Mouse (Mus musculus) lung, adult 2 months (tissue): Measurements from ENCODE around the gene Zbtb45.
A peak's percentile ranks its signal among the peaks of the same experiment; 100 is the strongest.

Source experiments
- CTCF ChIP-seq: fragments of 200-500 bp; IDR thresholded peaks from 2 replicates; pipeline ENCODE4 v1.5.1; 2011; ENCODE audit warnings: mild to moderate bottlenecking, low read length, control low read depth; ENCODE audit not compliant: insufficient read depth
- POLR2A ChIP-seq: fragments of 200-500 bp; IDR thresholded peaks from 2 replicates; pipeline ENCODE4 v1.6.1; 2011; ENCODE audit warnings: low read depth, mild to moderate bottlenecking, control low read depth, low read length, borderline replicate concordance; ENCODE audit errors: extremely low read depth

DNA sequence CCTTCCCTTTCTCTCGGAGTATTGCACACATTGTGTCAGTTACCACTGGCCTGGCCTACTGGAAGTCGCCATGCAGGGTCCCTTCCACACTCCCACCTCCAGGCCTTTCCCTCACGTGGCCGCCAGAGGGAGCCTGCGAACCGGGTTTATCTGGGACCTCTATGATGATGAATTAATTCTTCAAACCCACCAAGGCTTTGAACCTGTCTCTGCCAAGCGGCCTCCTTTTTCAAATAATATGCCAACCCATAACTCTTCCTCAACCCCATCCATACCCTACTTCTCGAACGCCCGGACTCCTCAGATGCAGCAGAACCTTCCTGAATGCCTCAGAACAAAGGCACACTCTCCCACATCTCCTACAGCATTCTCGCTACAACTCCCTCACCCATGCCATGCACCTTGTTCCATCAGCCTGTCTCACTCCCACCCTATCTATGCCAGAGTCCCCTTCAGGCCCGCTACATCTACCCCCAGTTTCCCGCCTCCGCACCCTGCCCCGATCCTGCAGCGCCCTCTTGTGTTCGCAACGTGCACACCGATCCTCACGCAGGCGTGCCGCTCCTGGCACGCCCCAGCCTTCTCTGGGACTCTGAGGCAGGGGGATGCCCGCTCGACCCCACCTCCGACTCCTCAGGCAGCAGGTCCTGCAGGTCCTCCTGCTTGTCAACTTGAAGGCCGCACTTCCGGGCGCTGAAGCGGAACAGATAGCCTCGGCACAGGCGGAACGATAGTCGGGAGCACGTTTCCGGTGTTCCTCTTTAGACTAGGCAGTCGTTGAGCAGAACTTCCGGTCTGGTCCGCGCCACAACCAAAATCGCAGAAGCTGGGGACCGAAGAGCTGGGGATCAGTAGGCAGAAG lies 460 bp downstream of the Zbtb45 start:
- TF ChIP-seq CTCF (peak; percentile 70), POLR2A (peak; percentile 76; the same call in 1 of the 2 replicates)
